Mouse (Mus musculus): Measurements from ENCODE around the gene Ncbp2. TPM values are rescaled to one million over a fixed set of nuclear protein-coding genes. Genes with fewer than 3 reads are reported as not detected.
A peak's percentile ranks its signal among the peaks of the same experiment; 100 is the strongest.

Ncbp2 gene
- polyA plus RNA-seq, 1 experiment from 2014 or later, result 39.6 TPM

DNA sequence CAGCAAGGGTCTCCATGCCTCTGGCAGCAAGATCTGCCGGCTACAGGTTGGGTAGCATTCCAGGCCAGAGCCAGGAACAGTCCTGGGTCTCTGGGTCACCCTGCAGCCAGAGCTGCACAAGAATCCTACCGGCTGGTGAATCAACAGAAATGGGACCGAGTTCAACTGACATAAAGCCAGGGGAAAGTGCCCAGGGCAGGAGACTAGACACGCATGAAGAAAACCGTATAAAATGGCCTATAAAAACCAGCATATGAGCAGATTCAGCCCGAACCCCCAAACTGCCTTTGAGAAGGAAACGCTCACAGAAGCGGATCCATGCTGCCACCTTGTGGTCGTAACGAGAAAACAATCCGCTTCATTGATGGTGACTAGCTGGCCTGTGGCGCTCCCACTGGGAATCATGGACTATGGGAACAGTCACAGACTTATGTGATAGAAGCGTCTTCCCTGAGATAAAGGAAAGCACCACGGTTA, 30.0 kb upstream of the Ncbp2 start:
- Histone ChIP-seq H3K27me3 (0 out of 2 replicates have a peak, but pooled peaks cover 3% of the 10 kb centered on the region), H3K4me1 (replicated peaks) (0 out of 2 replicates have a peak, but pooled peaks cover 8% of the 10 kb centered on the region), H3K36me3 (no peaks in the 10 kb centered on the region), H3K4me2 (peak overlapping the region; percentile 48), H3K9me3 (replicated peaks) (no peaks in the 10 kb centered on the region), H3K27ac (no peak overlapping the region), H3K4me3 (replicated peaks) (no peak overlapping the region), H3K9ac (no peak overlapping the region)
- WGBS (ENCODE audit: insufficient replicate concordance), result 3% methylated on average over 14 of the region's 14 CpGs
- peak; percentile 38 for DNase-seq
- no peak for ATAC-seq (ENCODE audit: low read depth)

DNA sequence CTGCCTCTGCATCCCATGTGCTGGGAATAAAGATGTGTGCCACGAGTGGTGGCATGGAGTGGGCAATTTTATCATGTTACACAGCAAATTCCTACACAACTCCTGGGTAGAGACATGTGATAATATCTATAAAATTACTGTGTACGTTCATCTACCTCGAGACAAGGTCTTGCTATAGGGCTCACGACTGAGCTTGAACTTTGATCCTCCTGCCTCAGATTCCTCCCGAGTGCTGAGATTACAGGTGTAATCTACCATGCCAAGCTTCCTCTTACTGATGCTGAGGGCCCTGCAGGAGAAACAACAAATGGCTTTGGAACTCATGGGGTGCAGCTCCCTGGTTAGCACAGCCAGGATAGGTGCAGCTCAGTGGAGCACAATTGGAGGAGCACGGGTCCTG, 23.9 kb upstream of the Ncbp2 start:
- DNase-seq, result no peak
- Histone ChIP-seq H3K9me3 (replicated peaks) (no peaks in the 10 kb centered on the region), H3K4me2 (no peak overlapping the region), H3K4me1 (replicated peaks) (no peaks in the 10 kb centered on the region), H3K4me3 (replicated peaks) (no peak overlapping the region), H3K27me3 (no peaks in the 10 kb centered on the region), H3K9ac (no peak overlapping the region), H3K27ac (no peak overlapping the region), H3K36me3 (no peaks in the 10 kb centered on the region)
- ATAC-seq (ENCODE audit: low read depth), result no peak
- WGBS (ENCODE audit: insufficient replicate concordance), result 72% methylated on average over 6 of the region's 6 CpGs

DNA sequence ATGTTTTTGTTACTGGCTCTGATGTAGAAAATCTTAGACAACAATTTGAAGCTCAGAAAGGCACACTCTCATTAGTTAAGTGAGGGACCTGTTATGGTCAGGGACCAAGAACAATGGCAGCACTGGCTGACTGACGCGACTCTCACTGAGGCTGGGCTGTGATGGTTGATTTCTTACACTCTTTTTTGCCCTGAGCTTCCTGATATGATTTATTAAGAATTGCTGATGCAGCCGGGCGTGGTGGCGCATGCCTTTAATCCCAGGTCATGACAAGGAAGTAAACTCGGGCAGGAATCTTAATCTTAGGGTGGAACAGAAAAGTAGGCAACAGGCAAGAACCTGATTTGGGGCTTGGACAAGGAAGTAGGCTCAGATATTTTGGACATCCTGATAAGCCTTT, 22.2 kb upstream of the Ncbp2 start:
- Histone ChIP-seq H3K9me3 (replicated peaks) (no peaks in the 10 kb centered on the region), H3K4me1 (replicated peaks) (no peaks in the 10 kb centered on the region), H3K27ac (no peak overlapping the region), H3K4me3 (replicated peaks) (no peak overlapping the region), H3K27me3 (peaks cover 12% of the 10 kb centered on the region; the same call in 1 of the 2 replicates), H3K9ac (no peak overlapping the region), H3K4me2 (no peak overlapping the region), H3K36me3 (no peaks in the 10 kb centered on the region)
- DNase-seq (no peak), ATAC-seq (ENCODE audit: low read depth) (no peak)
- whole genome bisulfite sequencing (ENCODE audit: insufficient replicate concordance), result 61% methylated on average over 6 of the region's 6 CpGs

DNA sequence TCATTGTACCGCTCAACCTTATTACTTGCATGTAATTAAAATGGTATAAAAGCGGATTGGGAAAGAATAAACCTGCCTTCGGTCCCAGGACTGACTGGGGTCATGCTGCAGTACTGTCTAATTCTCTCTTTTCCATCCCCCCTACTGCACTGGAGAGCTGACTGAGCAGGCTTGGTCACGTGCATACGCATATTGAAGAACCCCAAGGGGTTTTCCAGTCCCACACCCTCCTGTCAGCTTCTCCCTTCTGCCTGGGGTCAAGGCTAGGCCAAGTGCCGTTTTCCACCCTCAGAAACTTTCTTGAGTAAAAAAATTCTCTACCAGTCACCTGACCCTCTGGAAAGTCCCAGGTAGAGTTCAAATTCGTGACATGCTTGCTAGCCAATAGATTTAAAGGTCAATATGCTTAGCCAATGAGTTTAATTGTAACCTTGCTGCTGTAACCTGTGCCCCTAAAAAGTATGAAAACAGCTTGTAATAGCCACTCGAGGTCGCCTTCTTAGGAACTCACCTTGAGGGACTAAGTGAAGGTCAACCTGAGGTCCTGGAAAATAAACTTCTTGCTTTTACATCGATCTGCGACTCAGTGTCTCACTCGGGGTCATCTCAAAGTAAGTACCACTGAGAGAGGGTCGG, 21.6 kb upstream of the Ncbp2 start:
- WGBS (ENCODE audit: insufficient replicate concordance), result 70% methylated on average over 13 of the region's 13 CpGs
- no peaks in the 10 kb centered on the region for H3K36me3 ChIP-seq
- no peaks in the 10 kb centered on the region for H3K4me1 ChIP-seq (replicated peaks)
- H3K27ac ChIP-seq, result no peak overlapping the region
- DNase-seq (no peak), ATAC-seq (ENCODE audit: low read depth) (no peak)
- no peaks in the 10 kb centered on the region for H3K9me3 ChIP-seq (replicated peaks)
- H3K9ac ChIP-seq, result no peak overlapping the region
- no peak overlapping the region for H3K4me3 ChIP-seq (replicated peaks)
- H3K27me3 ChIP-seq, result peaks cover 17% of the 10 kb centered on the region
- no peak overlapping the region for H3K4me2 ChIP-seq

DNA sequence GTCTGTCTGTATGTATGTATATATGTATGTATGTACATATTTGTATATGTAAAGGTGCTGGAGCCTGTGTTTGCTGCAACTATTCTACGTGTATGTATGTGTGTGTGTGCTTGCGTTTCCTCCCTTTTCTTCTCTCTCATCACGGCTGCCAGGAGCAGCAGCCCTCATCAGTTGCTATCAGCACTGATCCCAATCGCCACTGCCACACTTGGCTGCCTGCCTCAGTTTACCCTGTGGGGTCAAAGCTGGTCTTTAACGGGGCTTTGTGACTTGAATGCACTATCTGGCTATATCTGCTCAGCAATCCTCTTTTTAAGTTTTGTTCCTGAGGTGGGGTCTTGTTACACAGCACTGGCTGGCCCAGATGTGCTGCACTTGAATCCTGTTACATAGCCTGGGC, 20.9 kb upstream of the Ncbp2 start:
- H3K9ac ChIP-seq, result no peak overlapping the region
- H3K27me3 ChIP-seq, result peaks cover 25% of the 10 kb centered on the region
- no peaks in the 10 kb centered on the region for H3K4me1 ChIP-seq (replicated peaks)
- H3K9me3 ChIP-seq (replicated peaks), result no peaks in the 10 kb centered on the region
- H3K36me3 ChIP-seq, result no peaks in the 10 kb centered on the region
- H3K4me3 ChIP-seq (replicated peaks), result no peak overlapping the region
- 72% methylated on average over 5 of the region's 5 CpGs for WGBS (ENCODE audit: insufficient replicate concordance)
- DNase-seq, result no peak
- H3K27ac ChIP-seq, result no peak overlapping the region
- ATAC-seq (ENCODE audit: low read depth), result no peak
- no peak overlapping the region for H3K4me2 ChIP-seq

DNA sequence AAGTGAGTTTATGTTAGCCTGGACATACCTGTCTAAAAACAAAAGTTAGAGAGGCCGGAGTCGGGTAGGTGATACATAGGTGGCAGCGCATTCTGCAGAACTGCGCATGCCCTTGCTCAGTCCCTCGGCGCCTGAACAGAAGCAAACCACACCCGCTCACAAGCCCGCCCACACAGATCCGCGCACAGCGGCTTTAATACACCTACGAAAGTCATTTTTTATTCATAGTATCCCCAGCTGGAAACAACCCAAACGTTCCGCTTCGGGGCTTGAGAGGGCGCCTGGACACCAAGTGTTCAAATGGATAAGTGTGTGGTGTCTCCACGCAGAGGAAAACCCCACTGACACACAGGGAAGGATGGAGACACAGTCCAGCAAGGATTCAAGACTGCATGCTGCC, 17.0 kb upstream of the Ncbp2 start:
- Histone ChIP-seq H3K9ac (no peak overlapping the region), H3K9me3 (replicated peaks) (no peaks in the 10 kb centered on the region), H3K36me3 (no peaks in the 10 kb centered on the region), H3K27ac (no peak overlapping the region), H3K4me3 (replicated peaks) (no peak overlapping the region), H3K4me1 (replicated peaks) (peaks cover 25% of the 10 kb centered on the region), H3K27me3 (peaks cover 64% of the 10 kb centered on the region), H3K4me2 (no peak overlapping the region)
- DNase-seq (no peak), ATAC-seq (ENCODE audit: low read depth) (no peak)
- WGBS (ENCODE audit: insufficient replicate concordance), result 57% methylated on average over 17 of the region's 17 CpGs

DNA sequence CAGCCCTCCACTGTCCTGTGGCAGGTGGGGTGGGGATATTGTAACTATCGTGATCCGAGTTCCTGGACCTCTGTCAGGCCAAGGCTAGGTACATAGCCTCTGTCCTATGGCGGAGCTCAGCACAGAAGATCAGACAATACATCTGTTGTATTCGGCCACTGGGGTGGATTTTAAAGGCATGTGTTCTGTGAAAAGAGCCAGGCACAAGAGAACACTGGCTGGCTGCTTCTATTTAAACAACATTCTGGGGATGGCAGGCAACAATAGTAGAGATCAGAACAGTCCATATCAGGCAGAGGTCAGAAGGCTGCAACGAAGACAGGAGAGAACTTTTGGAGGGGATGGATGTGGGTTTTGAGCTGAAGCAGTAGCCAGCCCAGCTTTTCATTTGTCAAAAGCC, 16.1 kb upstream of the Ncbp2 start:
- Histone ChIP-seq H3K9me3 (replicated peaks) (no peaks in the 10 kb centered on the region), H3K27ac (no peak overlapping the region), H3K36me3 (no peaks in the 10 kb centered on the region), H3K4me2 (no peak overlapping the region), H3K27me3 (peaks cover 67% of the 10 kb centered on the region), H3K4me3 (replicated peaks) (no peak overlapping the region), H3K9ac (no peak overlapping the region), H3K4me1 (replicated peaks) (peaks cover 25% of the 10 kb centered on the region)
- DNase-seq, result no peak
- 53% methylated on average over 5 of the region's 5 CpGs for WGBS (ENCODE audit: insufficient replicate concordance)
- ATAC-seq (ENCODE audit: low read depth), result no peak

DNA sequence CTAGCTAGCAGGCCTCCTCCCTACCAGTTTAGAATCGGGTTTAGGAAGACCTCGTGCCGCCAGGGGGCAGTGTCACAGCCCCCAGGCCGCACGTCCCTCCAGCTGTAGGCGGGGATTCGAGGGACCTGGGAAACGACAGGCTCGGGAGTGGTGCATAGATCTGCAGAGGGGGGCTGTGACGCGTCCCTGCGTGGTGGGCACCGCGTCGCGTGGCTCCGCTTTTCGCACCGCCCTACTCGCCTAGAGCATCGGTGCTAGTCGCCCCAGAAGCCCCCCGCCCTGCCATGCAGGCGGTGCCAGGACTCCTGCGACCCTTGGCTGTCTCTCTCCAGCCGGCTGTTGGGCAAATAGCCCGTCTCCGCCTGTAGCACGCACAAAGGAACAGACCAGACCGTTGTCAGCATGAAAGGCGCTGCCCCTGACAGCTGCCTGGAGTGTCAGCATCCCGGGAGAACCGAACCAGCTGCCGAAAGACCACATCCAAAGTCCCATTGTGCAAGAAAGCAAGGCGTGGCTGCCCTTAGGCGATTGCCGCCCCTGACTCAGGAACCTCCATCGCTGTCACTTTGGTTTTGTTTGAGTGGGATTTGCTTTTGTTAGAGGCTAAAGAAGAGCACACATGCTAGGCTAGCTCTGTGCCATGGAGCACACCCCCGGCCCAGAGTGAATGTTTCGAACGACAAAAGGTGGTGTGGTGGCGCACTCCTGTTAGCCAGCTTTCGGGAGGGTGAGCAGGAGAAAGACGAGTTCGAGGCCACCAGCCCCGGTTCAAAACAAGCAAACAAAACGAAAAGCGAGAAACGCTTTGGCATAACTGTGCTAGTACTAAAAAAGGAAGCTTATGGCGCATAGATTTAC, 15.2 kb upstream of the Ncbp2 start:
- H3K36me3 ChIP-seq, result no peaks in the 10 kb centered on the region
- peak; percentile 62 for DNase-seq
- peak overlapping the region; percentile 56 for H3K4me3 ChIP-seq (replicated peaks)
- H3K27ac ChIP-seq, result no peak overlapping the region
- peaks cover 67% of the 10 kb centered on the region for H3K27me3 ChIP-seq
- H3K4me2 ChIP-seq, result peak overlapping the region; percentile 78
- H3K9me3 ChIP-seq (replicated peaks), result no peaks in the 10 kb centered on the region
- peak; percentile 71 for ATAC-seq (ENCODE audit: low read depth)
- WGBS (ENCODE audit: insufficient replicate concordance), result under 1% methylated on average over 50 of the region's 50 CpGs
- H3K9ac ChIP-seq, result peak overlapping the region; percentile 57; the same call in 1 of the 2 replicates
- H3K4me1 ChIP-seq (replicated peaks), result peaks cover 25% of the 10 kb centered on the region

DNA sequence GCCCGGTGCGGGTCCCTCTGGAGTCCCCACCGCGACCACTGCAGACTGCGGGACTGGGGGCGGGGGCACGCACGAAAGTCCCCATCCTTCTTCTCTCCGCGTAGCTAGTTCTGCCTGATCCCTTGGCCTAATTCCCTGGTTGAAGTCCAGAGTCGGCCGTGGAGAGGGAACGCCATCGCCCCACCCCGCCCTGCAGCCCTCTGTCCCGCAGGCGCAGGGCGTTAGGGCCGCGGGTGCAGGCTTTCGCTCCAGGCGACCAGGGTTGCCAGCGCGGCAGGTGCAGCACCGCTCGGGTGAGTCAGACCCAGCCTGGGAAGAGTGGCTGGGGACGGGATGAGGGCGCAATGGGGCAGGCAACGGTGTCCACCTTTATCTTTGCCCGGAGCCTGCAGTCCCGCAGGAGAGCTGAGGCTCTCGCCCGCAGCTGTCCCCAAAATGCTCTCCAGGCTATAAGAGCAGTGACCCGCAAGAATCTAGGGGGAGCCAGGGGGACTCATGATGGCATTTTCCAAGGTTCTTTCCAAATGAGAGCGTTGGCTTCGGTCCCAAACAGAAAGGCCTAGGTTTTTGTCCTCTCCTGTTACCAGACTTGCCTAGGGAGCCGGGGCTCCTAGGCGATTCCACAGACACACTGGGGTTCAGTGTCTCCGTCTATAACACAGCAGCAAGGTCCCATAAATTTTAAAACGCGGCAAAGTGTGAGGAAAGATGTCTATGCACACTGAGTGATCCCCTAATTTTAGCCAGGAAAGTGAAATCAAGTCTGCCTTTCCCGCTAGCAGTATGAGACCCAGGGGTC, 14.4 kb upstream of the Ncbp2 start, which contains the start of gene Pigz:
TSS of gene Pigz (plus strand) at position 101 of the 799 bp plus-strand sequence.
- Histone ChIP-seq H3K9me3 (replicated peaks) (no peaks in the 10 kb centered on the region), H3K4me1 (replicated peaks) (peaks cover 25% of the 10 kb centered on the region), H3K9ac (peak within 1 kb of the TSS; percentile 57; the same call in 1 of the 2 replicates), H3K27me3 (peaks cover 71% of the 10 kb centered on the region), H3K4me3 (replicated peaks) (peak within 1 kb of the TSS; percentile 56), H3K4me2 (peak within 1 kb of the TSS; percentile 78), H3K27ac (no peak within 1 kb of the TSS), H3K36me3 (no peaks in the 10 kb centered on the region)
- ATAC-seq (ENCODE audit: low read depth) (no peak), DNase-seq (no peak)
- 10% methylated on average over 42 of the region's 42 CpGs for WGBS (ENCODE audit: insufficient replicate concordance)

DNA sequence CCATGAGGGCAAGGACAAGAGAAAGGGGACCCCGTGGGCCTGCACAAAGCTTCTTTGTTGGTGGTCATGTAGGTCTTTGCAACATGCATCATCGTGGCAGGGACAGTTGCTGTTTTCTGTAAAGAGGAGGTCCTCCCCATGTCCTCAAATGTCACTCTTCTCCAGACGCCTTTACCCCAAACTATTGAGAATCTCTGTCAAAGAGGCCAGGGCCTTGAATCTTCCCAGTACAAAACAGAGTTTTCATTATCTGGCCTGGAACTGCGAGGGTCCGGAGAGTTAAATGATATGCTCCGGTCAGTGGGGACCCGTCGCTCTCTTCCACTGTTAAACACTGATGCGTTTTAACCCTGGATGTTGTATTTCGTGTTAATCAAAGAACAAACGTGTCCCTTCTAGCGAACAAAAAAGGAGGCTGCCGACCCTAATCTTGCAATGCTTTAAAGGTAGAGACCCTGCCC, 13.7 kb upstream of the Ncbp2 start:
- Histone ChIP-seq H3K9ac (no peak overlapping the region), H3K4me2 (peak overlapping the region; percentile 52), H3K4me3 (replicated peaks) (peak overlapping the region; percentile 56), H3K36me3 (no peaks in the 10 kb centered on the region), H3K9me3 (replicated peaks) (no peaks in the 10 kb centered on the region), H3K27ac (no peak overlapping the region), H3K4me1 (replicated peaks) (peaks cover 25% of the 10 kb centered on the region), H3K27me3 (peaks cover 76% of the 10 kb centered on the region)
- no peak for DNase-seq
- no peak for ATAC-seq (ENCODE audit: low read depth)
- WGBS (ENCODE audit: insufficient replicate concordance), result 29% methylated on average over 13 of the region's 13 CpGs

Data from liver, embryonic 13.5 days (tissue).